Mouse (Mus musculus) thymus, postnatal 25 days (tissue): ENCODE measurements at regions not wholly inside any gene's neighbourhood (a gene's known extent, or its start where the extent isn't known, plus 50 kb on each side); places are given as distances from the start of the nearest gene placed in this dataset.

Experiments used
- DNase-seq: peaks from one replicate; pipeline ENCODE4 v3.0.0; 2022

- no peak for DNase-seq
Measured at GRCm38 (mm10) chr15:51104362-51104761, 2780.3 kb upstream of the Gm7489 start.

- DNase-seq = no peak
Measured at GRCm38 (mm10) chr15:51104796-51105195, 2779.9 kb upstream of the Gm7489 start.

- DNase-seq = no peak
Measured at GRCm38 (mm10) chr15:51105359-51106008, 2779.2 kb upstream of the Gm7489 start.

GRCm38 (mm10) chr15:51110186-51110585 lies 2774.5 kb upstream of the Gm7489 start:
- no peak for DNase-seq

GRCm38 (mm10) chr15:51125896-51126295 lies 2758.8 kb upstream of the Gm7489 start:
- DNase-seq = no peak

GRCm38 (mm10) chr15:51131017-51131416 lies 2753.7 kb upstream of the Gm7489 start:
- no peak for DNase-seq

- DNase-seq = no peak
Measured at GRCm38 (mm10) chr15:51136121-51136520, 2748.6 kb upstream of the Gm7489 start.

- no peak for DNase-seq
Measured at GRCm38 (mm10) chr15:51139507-51139906, 2745.2 kb upstream of the Gm7489 start.

GRCm38 (mm10) chr15:51173976-51174620 lies 2710.6 kb upstream of the Gm7489 start:
- no peak for DNase-seq

GRCm38 (mm10) chr15:51176466-51176865 lies 2708.2 kb upstream of the Gm7489 start:
- no peak for DNase-seq

GRCm38 (mm10) chr15:51189134-51189533 lies 2695.6 kb upstream of the Gm7489 start:
- DNase-seq = no peak

- no peak for DNase-seq
Measured at GRCm38 (mm10) chr15:51197466-51198158, 2687.1 kb upstream of the Gm7489 start.

GRCm38 (mm10) chr15:51203351-51203750 lies 2681.4 kb upstream of the Gm7489 start:
- no peak for DNase-seq

- DNase-seq = no peak
Measured at GRCm38 (mm10) chr15:51206050-51206449, 2678.7 kb upstream of the Gm7489 start.

- no peak for DNase-seq
Measured at GRCm38 (mm10) chr15:51206773-51207172, 2677.9 kb upstream of the Gm7489 start.

- no peak for DNase-seq
Measured at GRCm38 (mm10) chr15:51234873-51235272, 2649.8 kb upstream of the Gm7489 start.

GRCm38 (mm10) chr15:51244596-51244995 lies 2640.1 kb upstream of the Gm7489 start:
- DNase-seq = no peak

GRCm38 (mm10) chr15:51247259-51247658 lies 2637.4 kb upstream of the Gm7489 start:
- DNase-seq = no peak

GRCm38 (mm10) chr15:51248034-51248788 lies 2636.5 kb upstream of the Gm7489 start:
- DNase-seq = no peak

- DNase-seq = no peak
Measured at GRCm38 (mm10) chr15:51248789-51249040, 2636.0 kb upstream of the Gm7489 start.

- no peak for DNase-seq
Measured at GRCm38 (mm10) chr15:51254143-51254542, 2630.6 kb upstream of the Gm7489 start.

GRCm38 (mm10) chr15:51255203-51255615 lies 2629.5 kb upstream of the Gm7489 start:
- DNase-seq = no peak

GRCm38 (mm10) chr15:51256681-51257080 lies 2628.0 kb upstream of the Gm7489 start:
- no peak for DNase-seq
